Mouse (Mus musculus): ENCODE measurements around the gene Bckdha. TPM values are rescaled to one million over a fixed set of nuclear protein-coding genes. Genes with fewer than 3 reads are reported as not detected.

Bckdha gene
- total RNA-seq, 2 experiments from 2014 or later: 134 to 137 TPM

DNA sequence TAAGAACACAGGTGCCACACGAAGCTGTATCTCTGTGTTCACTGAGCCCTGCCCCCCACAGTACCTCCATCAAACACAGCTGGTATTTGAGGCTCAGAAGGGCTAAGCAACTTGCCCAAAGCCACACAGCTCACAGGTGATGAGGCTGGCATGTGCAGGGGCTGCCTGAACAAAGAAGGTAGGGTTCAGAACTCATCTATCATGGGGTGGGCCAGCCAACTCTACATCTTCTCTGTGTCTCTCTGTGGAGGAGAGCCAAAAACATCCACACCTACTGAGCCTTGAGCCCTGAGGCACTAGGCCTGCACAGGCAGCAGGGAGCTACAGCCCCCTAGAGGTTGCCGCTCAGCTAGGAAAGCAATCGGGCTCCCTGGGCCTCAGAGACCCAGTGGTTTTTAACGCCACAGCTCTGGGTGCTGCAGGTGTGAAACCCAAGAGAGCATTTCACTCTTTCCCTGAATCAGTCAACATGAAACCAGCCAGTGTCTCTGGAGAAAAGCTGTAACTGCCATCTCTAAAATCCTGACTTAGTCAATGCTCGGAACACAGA lies 11.1 kb downstream of the Bckdha start:
- no peak for DNase-seq (ENCODE audit: low spot score)

DNA sequence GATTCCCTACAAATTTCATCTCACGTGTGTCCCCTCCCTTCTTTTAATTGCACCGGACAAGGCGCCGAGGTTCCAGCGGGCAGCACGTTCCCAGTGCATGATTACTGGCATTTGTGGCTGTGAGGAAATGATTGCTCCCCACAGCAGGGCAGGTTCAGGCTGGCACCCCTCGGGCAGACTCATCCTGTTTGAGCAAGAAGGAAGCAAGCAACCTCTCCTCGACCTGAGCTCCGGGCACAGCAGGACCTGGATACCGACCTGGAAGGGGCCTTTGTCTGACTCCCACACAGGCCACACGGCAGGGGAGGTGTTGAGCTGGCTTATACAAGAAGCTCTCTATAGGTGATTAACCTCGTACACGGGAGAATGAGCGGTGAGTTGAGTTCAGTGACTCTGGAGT lies 13.7 kb downstream of the Bckdha start:
- no peak for DNase-seq (ENCODE audit: low spot score)

DNA sequence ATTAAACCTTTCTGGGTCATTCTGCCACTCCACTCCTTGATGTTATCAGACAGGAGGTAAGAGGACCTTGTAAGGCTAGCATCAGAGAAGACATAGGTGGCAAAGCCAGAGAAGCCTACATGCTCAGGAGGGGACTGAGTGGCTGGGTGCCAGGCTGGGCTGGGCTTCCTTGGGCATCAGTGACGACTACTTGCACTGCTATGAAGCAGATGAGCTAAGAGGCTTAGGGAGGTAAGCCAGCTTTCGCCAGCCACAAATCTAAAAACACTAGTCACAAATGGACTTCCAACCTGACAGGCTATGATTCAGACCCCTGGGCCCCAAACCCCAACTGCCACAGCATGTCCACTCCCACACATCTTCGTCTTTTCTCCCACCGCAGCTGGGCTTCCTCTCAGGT lies 14.2 kb downstream of the Bckdha start:
- no peak for DNase-seq (ENCODE audit: low spot score)

DNA sequence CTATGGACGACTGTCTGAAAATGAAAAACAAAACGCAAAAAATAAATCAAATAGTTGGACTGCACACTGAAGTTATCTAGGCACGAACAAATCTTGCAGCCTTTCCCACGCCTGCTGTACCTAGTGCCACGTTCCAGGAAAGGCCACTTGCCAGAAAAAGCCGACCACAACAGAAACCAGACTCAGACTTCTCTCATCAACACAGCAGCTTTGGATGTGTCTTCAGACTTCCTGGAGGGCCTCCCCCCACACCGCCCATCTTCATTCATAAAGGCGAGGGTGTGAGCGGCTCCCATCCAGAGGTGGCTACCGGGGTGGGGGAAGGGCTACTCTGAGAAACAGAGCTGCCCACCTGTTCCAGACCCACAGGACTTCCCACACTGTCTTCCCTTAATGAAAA lies 14.6 kb downstream of the Bckdha start:
- DNase-seq (ENCODE audit: low spot score): no peak

DNA sequence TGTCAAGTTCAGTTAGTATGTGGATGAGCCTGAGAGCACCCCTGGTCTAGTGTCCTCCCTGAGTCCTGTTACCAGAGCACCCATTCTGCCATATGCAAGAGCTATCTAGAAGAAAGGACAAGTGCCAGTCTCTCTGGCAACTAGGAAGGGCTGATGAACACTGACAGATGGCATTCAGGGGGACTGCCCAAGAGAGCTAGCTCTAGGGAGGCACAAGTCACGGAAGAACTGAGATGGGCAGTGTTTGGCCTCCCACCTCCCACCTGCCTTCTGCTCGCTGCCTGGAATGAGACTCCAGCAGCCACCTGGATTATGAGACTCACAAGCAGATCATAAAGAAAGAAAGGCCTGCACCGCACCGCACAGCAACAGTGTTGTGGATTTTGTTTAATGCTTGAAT lies 19.0 kb downstream of the Bckdha start:
- DNase-seq (ENCODE audit: low spot score): no peak

DNA sequence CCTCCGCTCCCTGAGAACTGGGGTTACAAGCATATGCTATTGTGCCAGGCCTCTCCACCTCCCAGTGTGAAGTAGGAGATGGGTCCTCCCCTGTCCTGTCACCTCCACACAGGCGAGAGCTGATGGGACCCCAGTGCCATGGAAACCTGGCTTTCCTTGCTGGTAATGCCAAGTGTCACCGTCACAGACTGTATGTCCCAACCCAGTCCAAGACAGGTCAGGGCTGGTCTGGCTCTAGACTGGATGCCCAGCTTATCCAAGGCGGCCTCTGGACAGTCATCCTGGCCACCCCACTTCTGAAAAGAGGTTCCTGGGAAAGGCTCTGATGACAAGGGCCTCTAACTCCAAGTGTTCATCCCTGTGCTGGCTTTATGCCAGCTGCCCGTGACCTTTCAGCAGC lies 21.7 kb downstream of the Bckdha start:
- no peak for DNase-seq (ENCODE audit: low spot score)

DNA sequence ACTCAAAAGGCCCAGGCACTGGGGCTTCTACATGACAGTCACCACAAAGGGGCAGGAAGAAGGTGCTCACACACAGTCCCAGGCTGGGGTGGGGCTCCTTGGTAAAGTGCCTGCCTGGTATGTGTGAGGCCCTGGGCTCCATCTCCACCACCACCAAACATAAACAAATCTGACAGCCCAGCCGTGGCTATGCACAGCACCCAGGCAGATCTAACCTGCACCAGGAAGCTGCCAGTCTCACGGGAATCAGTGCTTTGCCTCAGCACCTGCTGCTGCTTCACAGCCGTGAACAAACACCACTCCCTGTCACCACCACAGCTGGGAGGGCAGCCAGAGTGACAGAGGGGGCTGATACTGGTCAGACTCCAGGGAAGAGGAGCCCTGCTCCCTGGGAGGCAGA lies 22.4 kb downstream of the Bckdha start:
- DNase-seq (ENCODE audit: low spot score): no peak

DNA sequence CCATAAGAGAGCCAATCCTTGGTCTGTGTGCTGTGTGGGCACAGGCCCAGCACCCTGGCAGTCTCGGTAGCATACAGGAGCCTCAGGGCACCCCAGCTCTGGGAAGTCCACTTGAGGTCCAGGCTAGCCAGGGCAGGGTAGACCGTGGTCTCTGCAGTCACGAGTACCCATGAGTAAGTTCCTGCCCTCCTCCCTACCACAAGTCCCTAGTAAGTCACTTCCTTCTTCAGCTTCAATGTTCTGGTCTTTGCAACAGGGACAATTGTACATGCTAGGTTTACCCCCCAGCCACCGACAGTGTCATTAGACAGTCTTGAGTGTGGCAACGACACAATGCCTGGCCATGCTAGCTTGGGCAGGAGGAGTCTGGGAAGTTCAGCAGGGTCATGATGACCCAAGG lies 26.1 kb downstream of the Bckdha start:
- no peak for DNase-seq (ENCODE audit: low spot score)

DNA sequence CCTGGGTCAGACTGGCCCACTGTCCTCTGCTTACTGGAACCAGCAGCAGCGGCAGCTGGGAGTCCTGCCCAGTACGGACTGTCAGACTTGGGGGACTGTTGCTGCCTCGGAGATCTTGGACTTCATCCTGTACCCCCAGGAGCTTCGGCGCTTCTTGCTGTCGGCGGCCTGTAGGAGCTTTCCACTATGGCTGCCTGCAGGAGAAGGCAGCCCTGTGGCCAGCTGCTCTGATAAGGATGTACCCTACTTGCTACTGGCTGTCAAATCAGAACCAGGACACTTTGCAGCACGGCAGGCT lies 30.5 kb downstream of the Bckdha start:
- DNase-seq (ENCODE audit: low spot score): no peak

DNA sequence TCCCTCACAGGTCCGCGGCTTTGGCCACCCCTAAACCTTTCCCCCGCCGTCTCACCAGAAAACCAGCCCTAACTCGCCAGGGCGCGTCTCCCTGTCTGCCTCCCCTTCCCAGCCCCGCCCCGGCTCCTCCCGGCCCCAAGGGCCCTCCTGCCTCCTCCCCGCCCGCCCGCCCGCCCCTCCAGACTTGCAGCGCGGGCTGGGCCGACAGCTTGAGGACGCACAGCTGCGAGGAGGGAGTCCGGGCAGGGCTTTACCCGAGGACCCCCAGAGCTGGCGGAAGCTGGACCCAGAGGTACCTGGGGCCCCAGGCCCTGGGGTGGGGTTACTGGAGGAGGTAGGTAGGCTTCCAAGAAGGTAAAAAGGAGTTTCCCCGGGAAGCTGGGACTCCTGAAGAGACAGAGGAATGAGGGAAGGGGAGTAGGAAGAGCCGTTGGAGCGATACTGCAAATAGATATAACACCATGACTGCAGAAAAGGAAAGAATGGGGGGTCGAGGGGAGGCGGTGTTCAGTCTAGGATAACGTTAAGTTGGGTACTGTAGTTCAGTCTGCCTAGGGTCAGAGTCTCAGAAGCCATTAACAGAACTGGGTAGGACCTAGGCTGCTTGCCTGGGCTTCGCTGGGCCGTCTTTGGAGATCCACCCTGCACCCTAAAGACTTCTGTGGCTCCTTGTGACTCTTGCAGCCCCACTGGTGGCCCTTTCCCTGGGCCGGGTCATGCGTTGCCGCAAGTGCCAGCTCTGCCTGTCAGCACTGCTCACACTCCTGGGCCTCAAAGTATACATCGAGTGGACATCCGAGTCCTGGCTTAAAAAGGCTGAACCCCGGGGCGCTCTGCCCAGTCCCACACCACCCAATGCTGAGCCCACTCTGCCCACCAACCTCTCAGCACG lies 31.1 kb downstream of the Bckdha start:
- peak; percentile 64 for DNase-seq (ENCODE audit: low spot score)

DNA sequence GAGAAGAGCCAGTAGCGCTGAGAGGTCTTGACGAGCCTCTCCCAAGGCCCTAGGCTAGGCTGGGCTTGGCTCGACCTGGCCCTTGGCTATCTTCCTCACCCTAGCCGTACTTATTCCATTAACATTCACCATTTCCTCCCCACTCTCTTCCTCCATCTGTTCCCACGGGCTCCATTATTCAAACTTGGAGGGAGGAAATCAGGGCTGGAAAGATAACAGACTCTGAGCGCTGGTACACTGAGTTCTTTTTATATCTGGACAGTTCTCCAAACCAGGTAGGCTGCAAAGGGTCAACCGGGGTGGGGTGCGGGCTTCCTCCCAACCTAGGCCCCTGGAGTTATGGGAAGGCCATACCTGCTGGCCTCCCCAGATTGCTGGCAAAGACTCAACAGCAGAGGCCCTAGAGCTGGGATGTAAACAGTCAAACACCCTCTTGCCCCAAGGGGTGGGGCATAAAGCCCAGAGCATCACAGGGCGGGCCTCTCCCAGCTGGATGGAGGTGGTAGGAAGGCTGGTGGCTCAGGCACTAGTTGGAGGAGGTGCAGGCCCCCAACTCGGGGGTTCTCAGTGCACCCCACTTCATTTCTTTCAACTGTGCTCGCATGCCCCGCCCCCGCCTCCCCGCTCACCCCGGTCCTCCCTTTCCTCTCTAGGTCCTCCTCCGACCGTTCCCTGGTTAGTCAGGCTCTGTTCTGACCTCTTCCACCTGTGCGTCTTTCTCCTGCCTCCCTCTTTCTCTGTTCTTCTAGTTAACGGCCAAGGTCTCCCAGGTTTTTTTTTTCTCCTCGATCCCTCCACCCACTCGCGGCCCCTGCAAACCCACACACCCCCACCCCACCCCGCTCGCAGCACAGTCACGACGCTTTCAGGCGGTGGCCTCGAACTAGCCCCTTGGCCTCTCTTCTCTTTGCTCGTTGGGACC lies 32.0 kb downstream of the Bckdha start, which contains the start of gene B3gnt8:
B3gnt8 (plus strand) TSS at position 146 of the 922 bp plus-strand sequence.
- DNase-seq (ENCODE audit: low spot score): peak; percentile 62

DNA sequence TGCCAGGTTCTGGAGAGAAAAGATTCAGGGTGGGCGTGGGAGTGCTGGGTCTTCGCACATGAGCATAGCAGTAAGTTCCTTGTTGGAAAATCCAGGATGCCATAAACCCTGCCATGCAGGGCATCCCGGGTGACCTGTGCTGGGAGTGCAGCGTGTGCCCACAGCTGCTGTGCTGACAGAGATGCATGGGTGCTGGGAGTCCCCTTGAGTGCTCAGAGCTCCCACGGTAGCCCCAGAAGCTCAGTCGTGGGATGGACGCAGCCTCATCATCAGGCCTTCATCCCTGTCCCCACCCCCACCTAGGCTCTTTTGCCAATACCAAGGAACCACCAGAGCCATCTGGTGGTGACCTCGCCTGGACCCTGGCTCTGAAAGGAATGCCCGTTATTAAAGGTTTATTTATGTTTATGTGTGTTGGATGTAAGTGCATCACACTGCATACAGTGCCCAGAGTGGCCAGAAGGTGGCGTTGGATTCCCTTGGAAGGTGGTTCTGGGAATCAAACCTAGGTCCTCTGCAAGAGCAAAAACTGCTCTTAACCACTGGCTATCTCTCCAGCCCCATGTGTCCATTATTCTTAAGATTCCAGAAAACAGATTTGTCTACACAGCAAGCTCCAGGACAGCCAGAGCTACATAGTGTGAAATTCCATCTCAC lies 33.1 kb downstream of the Bckdha start:
- DNase-seq (ENCODE audit: low spot score): no peak

DNA sequence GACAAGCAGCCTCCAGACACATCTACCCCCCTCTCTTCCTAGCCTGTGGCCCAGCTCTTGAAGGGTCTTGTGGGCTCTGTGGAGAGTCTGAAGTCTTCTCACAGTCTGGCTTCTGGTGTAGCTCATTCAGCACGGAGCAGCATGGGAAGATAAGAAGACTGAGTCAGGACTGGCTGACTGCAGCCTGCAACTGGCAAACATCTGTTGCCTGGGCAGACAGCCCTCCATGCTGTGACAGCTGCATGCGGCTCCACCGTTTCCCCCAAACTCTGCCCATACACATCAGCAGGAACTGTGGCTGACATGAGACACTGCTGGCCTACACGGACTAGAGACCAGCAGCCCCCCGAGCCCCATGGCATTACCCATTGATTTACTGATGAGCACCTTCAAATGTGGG lies 33.9 kb downstream of the Bckdha start:
- no peak for DNase-seq (ENCODE audit: low spot score)

DNA sequence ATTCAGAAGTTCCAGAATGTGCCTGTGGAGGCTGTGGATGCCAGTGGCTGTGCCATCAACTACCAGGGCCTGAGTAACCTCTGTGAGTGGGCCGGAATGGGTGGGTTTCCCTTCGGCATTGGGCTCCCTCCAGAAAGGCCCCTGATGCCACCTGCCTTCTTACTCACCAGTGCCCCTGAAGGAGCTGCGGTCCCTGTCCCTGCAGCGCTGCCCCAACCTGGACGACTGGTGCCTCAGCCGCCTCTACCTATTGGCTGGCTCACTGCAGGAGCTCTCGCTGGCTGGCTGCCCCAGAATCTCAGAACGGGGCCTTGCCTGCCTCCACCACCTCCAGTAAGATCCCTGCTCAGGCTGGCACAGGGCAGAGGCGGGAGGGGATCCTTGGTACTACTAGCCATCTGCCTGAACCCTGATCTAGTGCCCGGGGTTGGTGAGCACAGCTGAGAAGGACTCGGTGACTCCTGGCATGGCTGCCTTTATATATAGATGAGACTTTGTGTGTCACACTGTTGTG lies 34.9 kb downstream of the Bckdha start:
- DNase-seq (ENCODE audit: low spot score): no peak

DNA sequence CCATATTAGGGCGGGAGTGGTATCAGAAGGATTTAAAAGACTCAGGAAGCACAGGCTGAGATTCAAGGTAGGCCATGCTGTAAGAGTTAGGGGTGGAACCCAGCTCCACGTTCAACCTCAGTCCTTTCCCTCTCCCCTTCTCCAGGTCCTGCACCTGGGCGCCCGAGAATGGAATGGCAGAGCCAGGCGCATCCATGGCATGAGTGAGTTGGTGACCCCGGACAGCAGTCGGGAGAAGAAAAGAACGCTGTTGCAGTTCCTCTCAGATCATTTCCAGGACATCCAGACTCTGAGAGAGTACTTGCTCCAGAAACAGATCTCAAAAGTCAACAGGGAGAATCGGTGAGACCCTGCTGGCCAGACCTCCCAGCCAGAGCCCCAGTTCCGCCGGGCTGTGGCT lies 38.0 kb downstream of the Bckdha start:
- DNase-seq (ENCODE audit: low spot score): no peak

DNA sequence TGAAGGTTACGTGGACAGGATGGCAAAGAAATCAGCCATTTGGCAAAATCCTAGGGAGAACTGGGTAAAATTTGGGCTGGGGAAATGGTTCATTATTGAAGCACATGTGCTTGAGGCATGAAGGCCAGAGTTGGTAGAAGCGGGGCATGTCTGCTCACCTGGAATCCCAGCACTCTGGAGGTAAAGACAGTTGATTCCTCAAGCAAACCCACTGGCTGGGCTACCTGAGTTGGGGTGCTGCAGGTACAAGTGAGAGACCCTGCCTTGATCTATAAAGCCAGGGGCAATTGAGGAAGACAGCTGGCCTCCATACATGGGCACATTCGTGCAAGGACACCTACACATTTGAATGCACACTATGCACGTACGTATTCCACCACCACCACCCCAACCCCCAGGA lies 38.7 kb downstream of the Bckdha start:
- DNase-seq (ENCODE audit: low spot score): no peak

DNA sequence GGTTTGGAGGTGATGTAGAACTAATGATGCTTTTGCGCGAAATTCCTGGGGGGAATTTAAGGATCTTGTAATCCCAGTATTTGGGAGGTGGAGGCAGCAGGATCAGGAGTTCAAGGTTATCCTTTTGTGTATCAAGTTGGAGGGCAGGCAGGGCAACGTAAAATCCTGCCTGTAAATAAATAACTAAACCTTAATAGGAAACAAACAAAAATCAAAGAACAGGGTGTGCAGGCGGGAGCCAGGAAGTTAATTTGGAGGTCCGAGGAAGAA lies 39.1 kb downstream of the Bckdha start:
- no peak for DNase-seq (ENCODE audit: low spot score)

DNA sequence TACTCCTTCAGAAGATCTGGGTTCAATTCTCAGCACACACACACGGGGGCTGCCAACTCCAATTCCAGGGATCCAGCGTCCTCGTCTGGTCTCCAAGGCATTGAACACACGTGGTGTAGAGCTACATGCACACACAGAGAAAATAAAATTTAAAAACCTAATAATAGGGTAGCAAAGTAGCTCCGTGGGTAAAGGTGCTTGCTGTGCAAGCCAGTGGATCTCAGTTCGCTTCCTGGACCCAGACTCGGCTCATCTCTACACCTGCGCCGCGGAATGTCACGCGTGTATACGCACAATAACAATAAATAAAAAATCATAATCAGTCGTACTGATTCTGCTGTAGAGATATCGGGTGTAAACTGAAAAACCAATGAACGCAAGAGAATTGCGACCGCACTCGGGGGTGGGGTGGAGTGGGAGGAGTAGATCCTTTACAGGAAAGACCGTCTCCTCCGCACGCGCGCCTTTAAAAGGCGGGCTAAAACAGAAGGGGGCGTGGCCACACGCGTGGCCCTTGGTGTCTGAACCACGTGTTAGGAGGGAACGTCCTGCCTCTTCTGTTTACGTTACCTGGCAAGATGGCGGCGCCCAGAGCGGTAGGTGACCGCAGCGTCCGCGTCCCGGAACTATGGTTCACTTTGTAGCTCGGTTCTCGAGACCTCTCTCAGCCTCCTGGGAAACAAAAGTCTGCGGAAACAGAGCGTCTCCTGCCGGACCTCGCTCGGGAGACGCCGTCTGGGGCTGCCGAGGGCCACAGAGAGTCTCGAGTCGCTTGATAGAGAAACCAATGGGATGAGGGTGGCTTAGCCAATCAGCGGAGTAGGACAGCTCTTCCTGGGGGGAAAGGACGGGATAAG lies 39.7 kb downstream of the Bckdha start, which contains the start of gene Dmac2:
Dmac2 (plus strand) TSS at position 550 of the 857 bp plus-strand sequence.
- peak; percentile 94 for DNase-seq (ENCODE audit: low spot score)

DNA sequence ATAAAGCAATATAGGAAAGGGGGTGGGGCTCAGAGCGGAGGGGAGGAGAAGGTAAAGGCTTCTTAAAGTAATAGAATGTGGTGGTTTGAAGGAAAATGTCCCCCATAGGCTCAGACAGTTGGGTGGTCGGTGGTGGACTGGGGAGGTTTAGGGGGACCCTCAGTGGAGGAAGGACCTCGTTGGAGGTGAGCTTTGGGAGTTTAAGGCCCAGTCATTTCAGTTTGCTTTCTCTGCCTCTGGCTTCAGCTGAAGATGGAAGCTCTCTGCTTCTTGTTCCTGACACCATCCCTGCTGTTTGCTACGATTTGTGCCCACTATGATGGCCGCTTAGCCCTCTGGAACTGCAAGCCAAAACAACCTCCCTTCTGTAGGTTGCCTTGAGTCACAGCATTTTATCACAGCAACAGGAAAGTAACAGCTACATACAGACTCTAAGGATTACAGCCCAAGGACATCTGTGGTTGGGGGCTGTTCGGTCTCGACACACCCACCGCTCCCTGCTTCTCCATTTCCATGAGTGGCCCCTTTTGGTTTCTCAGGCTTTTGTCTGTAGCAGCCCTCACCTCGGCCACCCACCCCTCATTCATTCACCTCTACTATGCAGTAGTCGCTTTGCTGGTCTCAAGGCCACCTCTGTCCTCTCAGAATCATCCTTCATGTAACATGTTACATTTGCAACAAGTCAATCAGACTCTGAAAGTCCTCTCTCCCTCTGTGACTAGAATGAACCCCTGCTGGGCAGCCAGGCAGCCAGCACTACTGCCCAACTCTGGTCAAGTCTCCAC lies 41.2 kb downstream of the Bckdha start:
- no peak for DNase-seq (ENCODE audit: low spot score)

DNA sequence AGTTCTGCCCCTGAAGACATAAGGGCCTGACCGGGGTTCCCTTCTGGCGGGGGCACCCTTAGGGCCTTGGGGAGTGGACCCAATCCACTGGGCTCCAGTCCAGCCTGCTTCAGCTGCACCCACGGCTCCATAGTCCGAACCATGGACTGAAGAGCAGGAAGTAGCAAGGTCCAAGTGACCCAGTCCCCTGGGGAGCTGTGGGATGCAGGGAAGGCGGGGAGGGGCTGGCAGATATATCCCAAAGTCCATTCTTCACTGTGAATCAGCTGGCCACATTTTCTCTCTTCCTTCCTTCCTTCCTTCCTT lies 43.1 kb downstream of the Bckdha start, which contains the start of gene Erich4:
Erich4 (minus strand) TSS at position 187 of the 306 bp plus-strand sequence.
- DNase-seq (ENCODE audit: low spot score): no peak

All from gastrocnemius, adult 18-20 months (tissue).